Mouse (Mus musculus): ENCODE data around the gene B230307C23Rik.
"Not testable (repeated sequence)": the region's sequence is repeated elsewhere in the genome, so short reads cannot be mapped to it uniquely, and the experiment has no call there.

DNA sequence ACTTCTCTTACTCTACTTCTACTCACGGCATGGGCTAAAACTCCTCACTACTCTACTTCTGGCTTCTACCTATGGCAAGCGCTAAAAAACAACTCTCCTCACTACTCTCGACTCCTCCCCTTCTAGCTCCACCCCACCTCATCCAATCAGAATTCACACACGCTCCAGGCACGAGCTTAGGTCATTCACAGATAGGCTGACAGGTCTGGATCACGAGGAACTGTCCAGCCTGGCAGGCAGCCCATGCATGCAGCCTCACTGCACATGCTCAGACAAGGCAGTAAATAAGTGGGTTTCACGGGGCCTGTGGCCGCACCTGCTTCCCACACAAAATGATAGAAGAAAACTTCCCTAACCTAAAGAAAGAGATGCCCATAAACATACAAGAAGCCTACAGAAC lies 29.1 kb downstream of the B230307C23Rik start:
- TF ChIP-seq CTCF, POLR2A (IDR thresholded peaks at IDR 0.05; ENCODE audit: insufficient read depth, low read depth, low read length): not testable (repeated sequence)
